Mouse (Mus musculus) gastrocnemius, adult 8-10 months (tissue): ENCODE results near the gene Vmn2r16. TPM values are rescaled to one million over a fixed set of nuclear protein-coding genes. Genes with fewer than 3 reads are reported as not detected.

Source experiments
- DNase-seq, 2 experiments: peaks; one replicate each; pipeline ENCODE4 v3.0.0; 2022; ENCODE audit warnings: low spot score in 2 of 2
- total RNA-seq, 4 experiments: library from RNA; stranded (reverse); gene quantifications; 2 replicates each; pipeline ENCODE4 v1.2.4; 2022

Gene Vmn2r16
- total RNA-seq, result not detected

- DNase-seq, result no peak
Observed at GRCm38 (mm10) chr5:109329862-109330261, at the start of gene Vmn2r16. Gene Vmn2r16 (plus strand): TSS chr5:109330162.

GRCm38 (mm10) chr5:109294655-109295054 is 35.3 kb upstream of the Vmn2r16 start:
- DNase-seq, result no peak

GRCm38 (mm10) chr5:109297544-109297943 is 32.4 kb upstream of the Vmn2r16 start, which contains the start of gene Vmn2r15:
Gene Vmn2r15 (minus strand): TSS chr5:109297644.
- no peak for DNase-seq

GRCm38 (mm10) chr5:109419388-109419787 is 89.4 kb downstream of the Vmn2r16 start, which contains the start of gene Vmn2r17:
Gene Vmn2r17 (plus strand): TSS chr5:109419688.
- DNase-seq, result no peak

Other genes with a start within 250 kb of the Vmn2r16 start
- not detected for gene Vmn2r12, start 232.2 kb upstream of the Vmn2r16 start, total RNA-seq
- gene Vmn2r13, start 138.0 kb upstream of the Vmn2r16 start, total RNA-seq, result not detected
- gene Vmn2r14, start 105.5 kb upstream of the Vmn2r16 start, total RNA-seq, result not detected
- gene Vmn2r15, start 32.5 kb upstream of the Vmn2r16 start, total RNA-seq, result not detected
- not detected for gene Vmn2r17, start 89.5 kb downstream of the Vmn2r16 start, total RNA-seq
- 1 to 10 TPM; 1.9 to 2.6 (median 2.3) TPM for gene Crlf2, start 228.8 kb downstream of the Vmn2r16 start, total RNA-seq